Mouse (Mus musculus) heart, postnatal 4 days (tissue): ENCODE measurements at regions not wholly inside any gene's neighbourhood (a gene's known extent, or its start where the extent isn't known, plus 50 kb on each side); places are given as distances from the start of the nearest gene placed in this dataset.

Source experiments
- DNase-seq: peaks from one replicate; pipeline ENCODE4 v3.0.0; 2021

GRCm38 (mm10) chr6:49641256-49641655, 181.3 kb upstream of the Npy start:
- no peak for DNase-seq

GRCm38 (mm10) chr6:49654541-49655130, 167.9 kb upstream of the Npy start:
- DNase-seq = no peak

GRCm38 (mm10) chr6:49655241-49655640, 167.3 kb upstream of the Npy start:
- DNase-seq = no peak

GRCm38 (mm10) chr6:49656359-49657280, 165.9 kb upstream of the Npy start:
- DNase-seq = no peak

GRCm38 (mm10) chr6:49657988-49658387, 164.5 kb upstream of the Npy start:
- DNase-seq = no peak

- DNase-seq = peak; percentile 23
Measured at GRCm38 (mm10) chr6:49670991-49671390, 151.5 kb upstream of the Npy start.

- DNase-seq = no peak
Measured at GRCm38 (mm10) chr6:49671912-49672311, 150.6 kb upstream of the Npy start.

- no peak for DNase-seq
Measured at GRCm38 (mm10) chr6:49686776-49687175, 135.7 kb upstream of the Npy start.

- no peak for DNase-seq
Measured at GRCm38 (mm10) chr6:49692032-49692539, 130.4 kb upstream of the Npy start.

GRCm38 (mm10) chr6:49694851-49695250, 127.7 kb upstream of the Npy start:
- no peak for DNase-seq

GRCm38 (mm10) chr6:49696990-49697389, 125.5 kb upstream of the Npy start:
- DNase-seq = no peak

- DNase-seq = no peak
Measured at GRCm38 (mm10) chr6:49701453-49701852, 121.1 kb upstream of the Npy start.

GRCm38 (mm10) chr6:49712980-49713379, 109.5 kb upstream of the Npy start:
- DNase-seq = no peak

GRCm38 (mm10) chr6:49716520-49716919, 106.0 kb upstream of the Npy start:
- DNase-seq = peak; percentile 15

GRCm38 (mm10) chr6:49716945-49717344, 105.6 kb upstream of the Npy start:
- DNase-seq = no peak

GRCm38 (mm10) chr6:49733191-49733590, 89.3 kb upstream of the Npy start:
- no peak for DNase-seq

- no peak for DNase-seq
Measured at GRCm38 (mm10) chr6:49743157-49743556, 79.4 kb upstream of the Npy start.

GRCm38 (mm10) chr6:49745301-49745700, 77.2 kb upstream of the Npy start:
- no peak for DNase-seq

GRCm38 (mm10) chr6:49750544-49750943, 72.0 kb upstream of the Npy start:
- no peak for DNase-seq

- no peak for DNase-seq
Measured at GRCm38 (mm10) chr6:49759614-49760013, 62.9 kb upstream of the Npy start.

GRCm38 (mm10) chr6:49764746-49765145, 57.8 kb upstream of the Npy start:
- no peak for DNase-seq

- DNase-seq = no peak
Measured at GRCm38 (mm10) chr6:49769904-49770720, 52.4 kb upstream of the Npy start.
